Mouse (Mus musculus) heart, adult 2 months (tissue): Measurements from ENCODE around the gene Hoxd12.

ENCODE experiments used
- CTCF ChIP-seq: fragments of 200-600 bp; IDR thresholded peaks from 2 replicates; pipeline ENCODE4 v1.8.1; 2022; ENCODE audit warnings: antibody characterized with exemption, mild to moderate bottlenecking, moderate library complexity
- POLR2A ChIP-seq: fragments of 200-500 bp; IDR thresholded peaks from 2 replicates; pipeline ENCODE4 v1.6.1; 2011; ENCODE audit warnings: mild to moderate bottlenecking, low read depth, low read length, control low read depth; ENCODE audit not compliant: insufficient read depth

DNA sequence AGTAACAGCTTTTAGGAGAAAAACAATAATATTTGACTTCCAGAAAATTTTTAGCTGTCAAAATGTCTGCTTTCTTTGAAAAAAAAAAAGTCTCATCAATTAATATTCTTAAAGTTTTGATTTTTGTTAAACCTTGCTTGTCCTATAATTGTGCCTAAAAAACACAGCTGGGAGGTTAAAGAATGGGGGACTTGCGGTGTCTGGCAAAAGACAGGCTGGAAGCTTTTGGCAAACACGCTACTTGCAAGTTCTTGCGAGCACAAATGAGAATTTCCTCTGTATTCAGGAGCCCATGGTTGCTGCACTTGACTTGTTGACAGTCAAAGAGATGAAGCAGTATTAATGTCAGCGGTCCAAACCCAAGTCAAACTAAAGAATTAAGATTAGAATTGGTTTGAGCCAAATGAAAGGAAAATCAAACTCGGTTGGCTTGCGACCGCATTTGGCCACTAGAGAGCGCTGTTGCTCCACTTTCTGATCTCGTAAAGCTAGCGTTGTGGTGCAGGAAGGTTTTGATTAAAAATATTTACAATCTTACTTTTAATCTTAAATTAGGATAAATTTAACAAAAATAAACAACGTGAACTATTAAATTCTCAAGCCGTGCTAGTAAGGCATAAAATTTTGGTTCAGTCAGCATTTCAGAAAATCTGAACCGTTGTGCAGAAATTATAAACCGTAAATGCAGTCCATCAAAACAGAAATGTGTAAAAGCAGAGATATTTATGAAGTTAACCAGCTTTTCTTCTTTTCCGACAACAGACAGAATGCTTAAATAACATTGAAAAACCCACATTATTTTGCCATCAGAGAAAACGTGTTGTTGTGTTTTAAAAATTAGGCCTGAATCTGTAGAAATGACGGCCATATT lies 27.4 kb downstream of the Hoxd12 start:
- TF ChIP-seq POLR2A, result no peak
- peak; percentile 99 for TF ChIP-seq CTCF
